Mouse (Mus musculus): ENCODE data around the gene Fndc3b. TPM values are rescaled to one million over a fixed set of nuclear protein-coding genes. Genes with fewer than 3 reads are reported as not detected.

Fndc3b gene
- polyA plus RNA-seq, 1 experiment from 2014 or later: 29.0 TPM

DNA sequence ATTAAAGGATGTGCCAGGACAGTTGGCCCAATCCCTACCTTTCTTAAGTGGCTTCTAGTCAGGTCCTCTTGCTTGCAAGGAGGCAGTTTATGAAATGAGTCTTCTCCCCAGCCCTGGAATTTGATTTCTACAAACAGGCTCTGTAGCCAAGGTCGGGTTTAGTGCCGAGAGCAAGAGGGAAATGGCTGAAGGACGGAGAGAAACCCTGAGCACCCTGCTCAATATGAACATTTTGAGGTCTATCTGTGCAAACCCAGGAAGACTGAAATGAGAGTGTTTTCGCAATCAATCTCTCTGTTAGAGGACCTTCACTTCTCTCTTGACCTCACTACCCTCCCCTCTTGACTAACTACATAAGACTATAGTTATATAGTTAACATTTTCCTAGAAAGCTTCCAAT lies 105.5 kb downstream of the Fndc3b start:
- Histone ChIP-seq H3K4me2 (ENCODE audit: low read length) (no peak overlapping the region), H3K27ac (replicated peaks in 1 of 2; ENCODE audit: control insufficient read depth in 1 of 2, insufficient read depth in 1 of 2, low read depth in 2 of 2, low read length in 2 of 2) (peak overlapping the region in 1 of 2 experiments; percentile 93; a peak in 1 of 4 replicates), H3K9me3 (ENCODE audit: control insufficient read depth, low read length) (no peaks in the 10 kb centered on the region), H3K4me1 (ENCODE audit: control insufficient read depth in 2 of 2, insufficient read depth in 2 of 2, low read length in 2 of 2) (peaks cover 31 to 52% of the 10 kb centered on the region in 2 experiments), H3K4me3 (ENCODE audit: control insufficient read depth in 1 of 2, insufficient read depth in 1 of 2, low read depth in 1 of 2, low read length in 2 of 2) (no peak overlapping the region), H3K36me3 (ENCODE audit: control insufficient read depth, insufficient read depth, low read length) (no peaks in the 10 kb centered on the region), H3K27me3 (ENCODE audit: control insufficient read depth, insufficient read depth, low read length) (no peaks in the 10 kb centered on the region), H3K9ac (ENCODE audit: low read length) (no peak overlapping the region)
- ATAC-seq (ENCODE audit: insufficient number of reproducible peaks, insufficient read depth, low FRiP score, low read depth): no peak
- WGBS: 92% methylated on average over 4 of the region's 4 CpGs

- no peaks in the 10 kb centered on the region for H3K9me3 ChIP-seq (ENCODE audit: control insufficient read depth, low read length)
- H3K4me3 ChIP-seq (ENCODE audit: control insufficient read depth in 1 of 2, insufficient read depth in 1 of 2, low read depth in 1 of 2, low read length in 2 of 2): no peak overlapping the region
- H3K4me2 ChIP-seq (ENCODE audit: low read length): no peak overlapping the region
- no peaks in the 10 kb centered on the region for H3K27me3 ChIP-seq (ENCODE audit: control insufficient read depth, insufficient read depth, low read length)
- H3K36me3 ChIP-seq (ENCODE audit: control insufficient read depth, insufficient read depth, low read length): no peaks in the 10 kb centered on the region
- H3K4me1 ChIP-seq (ENCODE audit: control insufficient read depth in 2 of 2, insufficient read depth in 2 of 2, low read length in 2 of 2): peaks cover 35 to 55% of the 10 kb centered on the region in 2 experiments
- WGBS: 88% methylated on average over 3 of the region's 3 CpGs
- H3K9ac ChIP-seq (ENCODE audit: low read length): no peak overlapping the region
- no peak for ATAC-seq (ENCODE audit: insufficient number of reproducible peaks, insufficient read depth, low FRiP score, low read depth)
- no peak overlapping the region for H3K27ac ChIP-seq (replicated peaks in 1 of 2; ENCODE audit: control insufficient read depth in 1 of 2, insufficient read depth in 1 of 2, low read depth in 2 of 2, low read length in 2 of 2)
Observed at GRCm38 (mm10) chr3:27605081-27605480, 106.0 kb downstream of the Fndc3b start.

- H3K4me1 ChIP-seq (ENCODE audit: control insufficient read depth in 2 of 2, insufficient read depth in 2 of 2, low read length in 2 of 2): peaks cover 40 to 59% of the 10 kb centered on the region in 2 experiments
- no peak overlapping the region for H3K4me3 ChIP-seq (ENCODE audit: control insufficient read depth in 1 of 2, insufficient read depth in 1 of 2, low read depth in 1 of 2, low read length in 2 of 2)
- no peak overlapping the region for H3K4me2 ChIP-seq (ENCODE audit: low read length)
- WGBS: 85% methylated on average over 4 of the region's 4 CpGs
- H3K27me3 ChIP-seq (ENCODE audit: control insufficient read depth, insufficient read depth, low read length): no peaks in the 10 kb centered on the region
- H3K9ac ChIP-seq (ENCODE audit: low read length): no peak overlapping the region
- H3K36me3 ChIP-seq (ENCODE audit: control insufficient read depth, insufficient read depth, low read length): no peaks in the 10 kb centered on the region
- no peaks in the 10 kb centered on the region for H3K9me3 ChIP-seq (ENCODE audit: control insufficient read depth, low read length)
- no peak overlapping the region for H3K27ac ChIP-seq (replicated peaks in 1 of 2; ENCODE audit: control insufficient read depth in 1 of 2, insufficient read depth in 1 of 2, low read depth in 2 of 2, low read length in 2 of 2)
- ATAC-seq (ENCODE audit: insufficient number of reproducible peaks, insufficient read depth, low FRiP score, low read depth): no peak
Observed at GRCm38 (mm10) chr3:27604629-27605028, 106.5 kb downstream of the Fndc3b start.

- Histone ChIP-seq H3K4me1 (ENCODE audit: control insufficient read depth in 2 of 2, insufficient read depth in 2 of 2, low read length in 2 of 2) (peaks cover 40 to 60% of the 10 kb centered on the region in 2 experiments), H3K27ac (replicated peaks in 1 of 2; ENCODE audit: control insufficient read depth in 1 of 2, insufficient read depth in 1 of 2, low read depth in 2 of 2, low read length in 2 of 2) (no peak overlapping the region)
Observed at GRCm38 (mm10) chr3:27603905-27604620, 107.0 kb downstream of the Fndc3b start.

DNA sequence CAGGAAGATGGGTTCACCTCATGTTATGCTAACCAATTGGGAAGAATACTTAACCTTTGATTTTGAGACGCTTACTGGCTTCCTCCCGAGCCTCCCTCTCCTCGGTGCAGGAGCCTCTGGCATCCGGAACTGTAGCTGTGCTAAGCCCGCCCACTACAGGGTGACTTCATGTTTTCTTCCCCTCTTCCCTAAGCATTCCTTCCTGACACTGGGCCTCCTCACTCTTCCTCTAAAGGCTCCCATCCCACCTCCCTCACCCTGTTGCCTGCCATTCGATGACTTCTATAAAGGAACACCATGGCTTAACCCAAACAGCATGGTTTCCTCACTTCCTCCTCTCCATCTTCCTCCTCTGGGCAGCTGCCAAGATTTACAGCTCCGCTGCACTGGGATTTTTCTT lies 110.5 kb downstream of the Fndc3b start:
- Histone ChIP-seq H3K27me3 (ENCODE audit: control insufficient read depth, insufficient read depth, low read length) (no peaks in the 10 kb centered on the region), H3K4me2 (ENCODE audit: low read length) (peak overlapping the region; percentile 35), H3K9me3 (ENCODE audit: control insufficient read depth, low read length) (no peaks in the 10 kb centered on the region), H3K27ac (replicated peaks in 1 of 2; ENCODE audit: control insufficient read depth in 1 of 2, insufficient read depth in 1 of 2, low read depth in 2 of 2, low read length in 2 of 2) (peak overlapping the region; percentile 24 to 62), H3K4me3 (ENCODE audit: control insufficient read depth in 1 of 2, insufficient read depth in 1 of 2, low read depth in 1 of 2, low read length in 2 of 2) (no peak overlapping the region), H3K4me1 (ENCODE audit: control insufficient read depth in 2 of 2, insufficient read depth in 2 of 2, low read length in 2 of 2) (peaks cover 22 to 37% of the 10 kb centered on the region in 2 experiments), H3K9ac (ENCODE audit: low read length) (no peak overlapping the region), H3K36me3 (ENCODE audit: control insufficient read depth, insufficient read depth, low read length) (no peaks in the 10 kb centered on the region)
- ATAC-seq (ENCODE audit: insufficient number of reproducible peaks, insufficient read depth, low FRiP score, low read depth): peak; percentile 58
- 20% methylated on average over 7 of the region's 7 CpGs for WGBS

More at GRCm38 (mm10) chr3:27603905-27604620, 107.0 kb downstream of the Fndc3b start:
- Histone ChIP-seq H3K36me3 (ENCODE audit: control insufficient read depth, insufficient read depth, low read length) (no peaks in the 10 kb centered on the region), H3K4me2 (ENCODE audit: low read length) (no peak overlapping the region), H3K9me3 (ENCODE audit: control insufficient read depth, low read length) (no peaks in the 10 kb centered on the region), H3K27me3 (ENCODE audit: control insufficient read depth, insufficient read depth, low read length) (no peaks in the 10 kb centered on the region), H3K4me3 (ENCODE audit: control insufficient read depth in 1 of 2, insufficient read depth in 1 of 2, low read depth in 1 of 2, low read length in 2 of 2) (no peak overlapping the region), H3K9ac (ENCODE audit: low read length) (no peak overlapping the region)
- WGBS: 73% methylated on average over 13 of the region's 13 CpGs
- no peak for ATAC-seq (ENCODE audit: insufficient number of reproducible peaks, insufficient read depth, low FRiP score, low read depth)

DNA sequence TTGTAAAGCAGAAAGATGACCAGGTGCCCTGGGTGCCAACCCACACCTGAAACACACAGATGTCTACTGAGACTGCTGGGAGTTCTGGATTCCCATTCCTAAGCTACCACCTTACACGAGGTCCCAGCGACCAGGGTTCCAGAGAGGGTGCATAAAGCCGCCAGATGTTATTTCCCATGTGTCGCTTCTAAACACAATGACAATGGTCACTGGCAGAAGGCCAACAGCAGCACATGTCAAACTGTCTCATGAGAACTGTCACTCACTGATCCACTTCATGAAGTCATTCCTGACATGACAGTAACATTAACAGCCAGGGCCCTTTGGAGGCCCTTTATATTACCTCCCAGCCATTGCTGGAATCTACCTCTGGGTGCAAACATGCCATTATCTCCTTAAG lies 110.9 kb downstream of the Fndc3b start:
- Histone ChIP-seq H3K4me3 (ENCODE audit: control insufficient read depth in 1 of 2, insufficient read depth in 1 of 2, low read depth in 1 of 2, low read length in 2 of 2) (no peak overlapping the region), H3K4me1 (ENCODE audit: control insufficient read depth in 2 of 2, insufficient read depth in 2 of 2, low read length in 2 of 2) (peaks cover 22 to 37% of the 10 kb centered on the region in 2 experiments), H3K9me3 (ENCODE audit: control insufficient read depth, low read length) (no peaks in the 10 kb centered on the region), H3K9ac (ENCODE audit: low read length) (no peak overlapping the region), H3K27ac (replicated peaks in 1 of 2; ENCODE audit: control insufficient read depth in 1 of 2, insufficient read depth in 1 of 2, low read depth in 2 of 2, low read length in 2 of 2) (peak overlapping the region; percentile 24 to 62), H3K36me3 (ENCODE audit: control insufficient read depth, insufficient read depth, low read length) (no peaks in the 10 kb centered on the region), H3K27me3 (ENCODE audit: control insufficient read depth, insufficient read depth, low read length) (no peaks in the 10 kb centered on the region), H3K4me2 (ENCODE audit: low read length) (peak overlapping the region; percentile 35)
- WGBS: 24% methylated on average over 4 of the region's 4 CpGs
- ATAC-seq (ENCODE audit: insufficient number of reproducible peaks, insufficient read depth, low FRiP score, low read depth): no peak

DNA sequence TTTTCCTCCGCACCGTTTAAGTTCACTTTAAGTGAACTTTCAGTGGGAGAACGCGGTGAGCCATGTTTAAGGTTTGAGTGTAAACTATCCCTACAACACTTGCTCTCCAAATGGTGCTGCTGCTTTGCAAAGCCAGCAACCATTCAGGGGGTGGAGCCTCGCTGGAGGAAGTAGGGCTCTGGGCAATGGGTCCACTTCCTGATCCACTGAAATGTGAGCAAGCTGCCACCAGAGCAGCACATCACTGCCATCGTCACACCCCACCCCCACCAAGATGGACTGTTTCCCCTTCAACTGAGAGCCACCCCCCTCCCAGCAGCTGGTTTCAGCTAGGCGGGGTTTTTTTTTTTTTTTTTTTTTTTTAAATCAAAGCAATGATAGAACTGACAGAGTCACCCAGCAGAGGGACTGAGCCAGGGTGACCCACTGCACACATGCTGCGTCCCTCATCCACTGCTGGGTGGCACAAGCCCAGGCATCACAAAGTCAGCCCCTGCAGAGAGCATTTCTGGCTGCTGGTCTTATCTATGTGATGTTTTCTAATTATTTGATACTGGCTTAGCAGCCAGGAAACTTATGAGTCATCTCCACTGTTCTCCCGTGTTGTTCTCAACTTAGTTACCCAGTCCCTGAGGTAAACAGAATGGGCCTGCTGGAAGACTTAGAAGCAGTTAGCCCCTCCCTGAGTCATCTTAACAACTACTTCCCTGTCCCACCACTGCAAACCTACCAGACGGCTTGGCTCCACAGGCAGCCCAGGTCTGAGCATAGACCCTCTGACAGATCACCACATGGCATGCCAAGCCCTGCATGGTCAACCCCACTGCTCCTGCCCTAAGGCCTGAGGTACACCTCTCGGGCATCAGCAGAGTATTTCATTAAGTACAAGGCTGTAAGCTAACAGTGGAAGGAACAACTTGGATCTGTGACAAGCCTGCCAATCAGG lies 112.4 kb downstream of the Fndc3b start:
- Histone ChIP-seq H3K4me2 (ENCODE audit: low read length) (no peak overlapping the region), H3K4me1 (ENCODE audit: control insufficient read depth in 2 of 2, insufficient read depth in 2 of 2, low read length in 2 of 2) (peaks cover 17 to 27% of the 10 kb centered on the region in 2 experiments), H3K27me3 (ENCODE audit: control insufficient read depth, insufficient read depth, low read length) (no peaks in the 10 kb centered on the region), H3K27ac (replicated peaks in 1 of 2; ENCODE audit: control insufficient read depth in 1 of 2, insufficient read depth in 1 of 2, low read depth in 2 of 2, low read length in 2 of 2) (peak overlapping the region in 1 of 2 experiments; percentile 41; a peak in 2 of 4 replicates), H3K4me3 (ENCODE audit: control insufficient read depth in 1 of 2, insufficient read depth in 1 of 2, low read depth in 1 of 2, low read length in 2 of 2) (no peak overlapping the region), H3K9ac (ENCODE audit: low read length) (no peak overlapping the region), H3K36me3 (ENCODE audit: control insufficient read depth, insufficient read depth, low read length) (no peaks in the 10 kb centered on the region), H3K9me3 (ENCODE audit: control insufficient read depth, low read length) (no peaks in the 10 kb centered on the region)
- 81% methylated on average over 11 of the region's 11 CpGs for WGBS
- ATAC-seq (ENCODE audit: insufficient number of reproducible peaks, insufficient read depth, low FRiP score, low read depth): no peak
